ENCODE assay signal across 11 mouse cellular contexts in the genomic region with DNA sequence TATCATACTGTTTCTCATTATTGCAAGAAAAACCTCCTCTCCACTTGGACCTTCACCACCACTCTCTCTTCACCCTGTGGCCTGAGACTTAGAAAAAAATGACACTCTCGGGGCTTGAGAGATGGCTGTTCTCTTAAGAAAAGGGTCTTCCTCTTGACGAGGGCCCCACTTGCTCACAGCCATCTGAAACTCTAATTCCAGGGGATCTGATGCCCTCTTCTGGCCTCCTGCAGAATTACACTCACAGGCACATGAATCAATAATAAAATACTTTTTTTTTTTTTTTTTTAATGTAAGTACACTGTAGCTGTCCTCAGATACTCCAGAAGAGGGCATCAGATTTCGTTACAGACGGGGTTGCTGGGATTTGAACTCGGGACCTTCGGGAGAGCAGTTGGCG. TPM values are rescaled to one million over a fixed set of nuclear protein-coding genes. Genes with fewer than 3 reads are reported as not detected.
DNase-seq lines count a peak whose midpoint lies in the region; TF ChIP-seq lines count a peak whose summit lies in the region.
"Had no signal": no experiment of that assay in that cellular context is flagged by ENCODE, and none has a peak within 500 bp of the region (broad histone marks: within the 10 kb centered on the region; RNA-seq: fewer than 3 reads in every experiment).

No protein-coding gene starts in this region.

- H3K4me3 ChIP-seq in kidney, adult 2 months (ENCODE audit: insufficient read depth, low read depth, low read length), result no peak overlapping the region
- H3K4me3 ChIP-seq: embryonic facial prominence, embryonic 10.5 days had no signal

- H3K36me3 ChIP-seq in kidney, adult 2 months (ENCODE audit: control insufficient read depth, insufficient read depth, low read length), result no peaks in the 10 kb centered on the region
- H3K36me3 ChIP-seq: embryonic facial prominence, embryonic 10.5 days had no signal

- peak; percentile 45 for TF ChIP-seq CTCF in kidney, adult 2 months (conservative IDR thresholded peaks at IDR 0.05; ENCODE audit: insufficient read depth, insufficient read length, low read depth, low read length)

- WGBS in kidney, adult 2 months, result 57% methylated on average over 7 of the region's 7 CpGs

- no peak overlapping the region for H3K27ac ChIP-seq in kidney, adult 2 months (ENCODE audit: insufficient read depth, low read depth, low read length)
- H3K27ac ChIP-seq: embryonic facial prominence, embryonic 10.5 days; macrophage had no signal

- TF ChIP-seq POLR2A in kidney, adult 2 months (IDR thresholded peaks at IDR 0.05; ENCODE audit: low read depth, low read length), result no peak

- H3K4me1 ChIP-seq in kidney, adult 2 months (ENCODE audit: control insufficient read depth, insufficient read depth, low read length), result peaks cover 11% of the 10 kb centered on the region; the same call in 1 of the 2 replicates
- H3K4me1 ChIP-seq: embryonic facial prominence, embryonic 10.5 days had no signal

- DNase-seq in kidney, adult 2 months, result peak; percentile 49
- no peak for DNase-seq in kidney, postnatal 14 days
- peak; percentile 52 for DNase-seq in thymus, postnatal 4 days
- DNase-seq in thymus, postnatal 10 days (ENCODE audit: low spot score in 2 of 2), result no peak
- DNase-seq in ZHBTc4 (ENCODE audit: low read depth, low spot score), result peak; percentile 73
- DNase-seq in urinary bladder, postnatal 4 days (ENCODE audit: low spot score in 2 of 2), result no peak
- no peak for DNase-seq in cerebellum, adult 9-11 months
- DNase-seq in gastrocnemius, postnatal 25 days, result no peak

- no peaks in the 10 kb centered on the region for H3K27me3 ChIP-seq in kidney, adult 2 months (replicated peaks; ENCODE audit: control insufficient read depth, insufficient read depth, low read length)

RNA-seq across cellular contexts. Expression of a gene that starts 6.0 kb away (rescaled TPM):
- polyA plus RNA-seq in kidney, adult 2 months (2012; rRNA removed), result 36.1 and 37.2 TPM in 2 replicates
- total RNA-seq in gastrocnemius, postnatal 25 days (2021), result 1 to 10 TPM; 1.2 to 1.4 TPM

RNA-seq across cellular contexts. Expression of a gene that starts 36.5 kb away (rescaled TPM):
- 0.01 and 0.05 TPM in 2 replicates for polyA plus RNA-seq in kidney, adult 2 months (2012; rRNA removed)
- total RNA-seq in gastrocnemius, postnatal 25 days (2021), result not detected
- total RNA-seq: granulocyte monocyte progenitor cell, adult 5-6 weeks had no signal
- polyA plus RNA-seq: macrophage had no signal

Comparison
In these comparisons a context has a peak if more than half of its experiments do, and no peak if none do; other contexts are left out.
1. DNase-seq: peak in kidney, adult 2 months (single experiment), thymus, postnatal 4 days (single experiment) and ZHBTc4 (single experiment); none in kidney, postnatal 14 days (single experiment), thymus, postnatal 10 days (0 of 2), urinary bladder, postnatal 4 days (0 of 2), cerebellum, adult 9-11 months (single experiment) and gastrocnemius, postnatal 25 days (single experiment).